Mouse (Mus musculus) E14TG2a.4 (cell line): ENCODE measurements at regions not wholly inside any gene's neighbourhood (a gene's known extent, or its start where the extent isn't known, plus 50 kb on each side); places are given as distances from the start of the nearest gene placed in this dataset.

ENCODE experiments used
- CTCF ChIP-seq: conservative IDR thresholded peaks from 2 replicates; pipeline ENCODE4 v1.5.1; 2014; ENCODE audit warnings: low read length
- NANOG ChIP-seq: IDR thresholded peaks from 2 replicates; pipeline ENCODE4 v1.6.1; 2014; ENCODE audit warnings: borderline replicate concordance, low read length, mixed read lengths
- POU5F1 ChIP-seq: IDR thresholded peaks from 2 replicates; pipeline ENCODE4 v1.6.1; 2014; ENCODE audit warnings: low read length, borderline replicate concordance

- TF ChIP-seq CTCF (no peak), POU5F1 (no peak), NANOG (no peak)
Measured at GRCm38 (mm10) chr5:52278111-52278510, 85.5 kb upstream of the Sod3 start.
